Mouse (Mus musculus): ENCODE results near the gene Cyp21a1.
"Not testable (repeated sequence)": the region's sequence is repeated elsewhere in the genome, so short reads cannot be mapped to it uniquely, and the experiment has no call there.

Cyp21a1 gene

GRCm38 (mm10) chr17:34804301-34804700, at the start of gene Cyp21a1:
TSS of gene Cyp21a1 (minus strand) at chr17:34804561.
- not testable (repeated sequence) for DNase-seq (ENCODE audit: low read depth, low spot score)

- DNase-seq (ENCODE audit: low read depth, low spot score): no peak
Observed at GRCm38 (mm10) chr17:34853511-34853910, 49.1 kb upstream of the Cyp21a1 start.

- DNase-seq (ENCODE audit: low read depth, low spot score): no peak
Observed at GRCm38 (mm10) chr17:34850517-34851125, 46.3 kb upstream of the Cyp21a1 start.

GRCm38 (mm10) chr17:34849722-34850516, 45.6 kb upstream of the Cyp21a1 start, which contains the start of the genes Skiv2l and Nelfe:
TSS of gene Skiv2l (minus strand) at chr17:34850210.
TSS of gene Nelfe (plus strand) at chr17:34850391.
- DNase-seq (ENCODE audit: low read depth, low spot score): peak; percentile 99

- no peak for DNase-seq (ENCODE audit: low read depth, low spot score)
Observed at GRCm38 (mm10) chr17:34847615-34848014, 43.3 kb upstream of the Cyp21a1 start.

- no peak for DNase-seq (ENCODE audit: low read depth, low spot score)
Observed at GRCm38 (mm10) chr17:34847192-34847591, 42.8 kb upstream of the Cyp21a1 start.

- DNase-seq (ENCODE audit: low read depth, low spot score): no peak
Observed at GRCm38 (mm10) chr17:34844884-34845283, 40.5 kb upstream of the Cyp21a1 start.

GRCm38 (mm10) chr17:34840736-34841307, 36.5 kb upstream of the Cyp21a1 start:
- no peak for DNase-seq (ENCODE audit: low read depth, low spot score)

GRCm38 (mm10) chr17:34838785-34839184, 34.4 kb upstream of the Cyp21a1 start:
- no peak for DNase-seq (ENCODE audit: low read depth, low spot score)

GRCm38 (mm10) chr17:34837464-34838324, 33.3 kb upstream of the Cyp21a1 start:
- no peak for DNase-seq (ENCODE audit: low read depth, low spot score)

GRCm38 (mm10) chr17:34836856-34837221, 32.5 kb upstream of the Cyp21a1 start, which contains the start of the genes Stk19 and Dxo:
TSS of gene Stk19 (minus strand) at chr17:34836945.
TSS of gene Dxo (plus strand) at chr17:34837019.
- DNase-seq (ENCODE audit: low read depth, low spot score): peak; percentile 99

- DNase-seq (ENCODE audit: low read depth, low spot score): no peak
Observed at GRCm38 (mm10) chr17:34836155-34836855, 31.9 kb upstream of the Cyp21a1 start.

GRCm38 (mm10) chr17:34830776-34831175, 26.4 kb upstream of the Cyp21a1 start:
- not testable (repeated sequence) for DNase-seq (ENCODE audit: low read depth, low spot score)

GRCm38 (mm10) chr17:34814818-34815370, 10.5 kb upstream of the Cyp21a1 start:
- no peak for DNase-seq (ENCODE audit: low read depth, low spot score)

- peak; percentile 30 for DNase-seq (ENCODE audit: low read depth, low spot score)
Observed at GRCm38 (mm10) chr17:34813747-34814146, 9.4 kb upstream of the Cyp21a1 start.

- DNase-seq (ENCODE audit: low read depth, low spot score): no peak
Observed at GRCm38 (mm10) chr17:34811275-34811674, 6.9 kb upstream of the Cyp21a1 start.

GRCm38 (mm10) chr17:34810811-34811210, 6.5 kb upstream of the Cyp21a1 start:
- DNase-seq (ENCODE audit: low read depth, low spot score): not testable (repeated sequence)

GRCm38 (mm10) chr17:34810411-34810810, 6.0 kb upstream of the Cyp21a1 start:
- DNase-seq (ENCODE audit: low read depth, low spot score): not testable (repeated sequence)

- no peak for DNase-seq (ENCODE audit: low read depth, low spot score)
Observed at GRCm38 (mm10) chr17:34808599-34809205, 4.3 kb upstream of the Cyp21a1 start.

- no peak for DNase-seq (ENCODE audit: low read depth, low spot score)
Observed at GRCm38 (mm10) chr17:34807176-34807575, 2.8 kb upstream of the Cyp21a1 start.
